Mouse (Mus musculus) heart, adult 8-10 months (tissue): ENCODE results near the gene Prss57. TPM values are rescaled to one million over a fixed set of nuclear protein-coding genes. Genes with fewer than 3 reads are reported as not detected.
A peak's percentile ranks its signal among the peaks of the same experiment; 100 is the strongest.

ENCODE experiments used
- DNase-seq: peaks from one replicate; pipeline ENCODE4 v3.0.0; 2022; ENCODE audit warnings: low spot score
- total RNA-seq, 4 experiments: library from RNA; stranded (reverse); gene quantifications; 2 replicates each; pipeline ENCODE4 v1.2.4; 2022

The Prss57 gene
- total RNA-seq, 4 experiments from 2014 or later: not detected

- DNase-seq: peak; percentile 78
These were observed 17.1 kb upstream of the Prss57 start for GRCm38 (mm10) chr10:79807826-79808225.

GRCm38 (mm10) chr10:79806972-79807371 is 16.2 kb upstream of the Prss57 start:
- peak; percentile 57 for DNase-seq

GRCm38 (mm10) chr10:79806331-79806730 is 15.6 kb upstream of the Prss57 start:
- no peak for DNase-seq

- peak; percentile 77 for DNase-seq
These were observed 14.9 kb upstream of the Prss57 start for GRCm38 (mm10) chr10:79805636-79806035.

GRCm38 (mm10) chr10:79803716-79804323 is 13.1 kb upstream of the Prss57 start:
- no peak for DNase-seq

- peak; percentile 71 for DNase-seq
These were observed 11.7 kb upstream of the Prss57 start for GRCm38 (mm10) chr10:79802331-79802971.

- DNase-seq: no peak
These were observed 11.1 kb upstream of the Prss57 start for GRCm38 (mm10) chr10:79801837-79802236.

GRCm38 (mm10) chr10:79800508-79800907 is 9.7 kb upstream of the Prss57 start:
- no peak for DNase-seq

GRCm38 (mm10) chr10:79798289-79798928 is 7.6 kb upstream of the Prss57 start:
- DNase-seq: no peak

- peak; percentile 70 for DNase-seq
These were observed 6.6 kb upstream of the Prss57 start for GRCm38 (mm10) chr10:79797326-79797725.

GRCm38 (mm10) chr10:79795905-79796304 is 5.1 kb upstream of the Prss57 start:
- no peak for DNase-seq

- DNase-seq: peak; percentile 94
These were observed 3.8 kb upstream of the Prss57 start for GRCm38 (mm10) chr10:79794491-79794931.

- peak; percentile 48 for DNase-seq
These were observed 3.2 kb upstream of the Prss57 start for GRCm38 (mm10) chr10:79793738-79794490.

- peak; percentile 73 for DNase-seq
These were observed 2.4 kb upstream of the Prss57 start, which contains the start of gene Palm for GRCm38 (mm10) chr10:79793051-79793737. Palm (plus strand) TSS chr10:79793572.

GRCm38 (mm10) chr10:79792339-79793040 is 1.7 kb upstream of the Prss57 start:
- DNase-seq: no peak

GRCm38 (mm10) chr10:79789581-79789980 is 1.2 kb downstream of the Prss57 start:
- DNase-seq: no peak

- peak; percentile 81 for DNase-seq
These were observed 2.2 kb downstream of the Prss57 start for GRCm38 (mm10) chr10:79788386-79789158.

GRCm38 (mm10) chr10:79783920-79784800 is 6.6 kb downstream of the Prss57 start:
- DNase-seq: no peak

GRCm38 (mm10) chr10:79783050-79783449 is 7.7 kb downstream of the Prss57 start:
- no peak for DNase-seq
